Mouse (Mus musculus): ENCODE measurements around the gene Mecom.

GRCm38 (mm10) chr3:30507576-30508295, 40.1 kb downstream of the Mecom start:
- TF ChIP-seq POLR2A (IDR thresholded peaks at IDR 0.05; ENCODE audit: insufficient read length, low read depth) (no peak), USF1 (IDR thresholded peaks at IDR 0.05; ENCODE audit: low read depth) (no peak), SRF (IDR thresholded peaks at IDR 0.05; ENCODE audit: control insufficient read depth, insufficient read length, low read depth) (no peak), POLR2AphosphoS2 (IDR thresholded peaks at IDR 0.05; ENCODE audit: insufficient read length, low read depth) (no peak), E2F4 (IDR thresholded peaks at IDR 0.05; ENCODE audit: insufficient read depth) (no peak), MAX (IDR thresholded peaks at IDR 0.05; ENCODE audit: low read depth) (no peak), TCF12 (IDR thresholded peaks at IDR 0.05; ENCODE audit: insufficient read depth, poor library complexity, severe bottlenecking) (no peak), CEBPB (IDR thresholded peaks at IDR 0.05; ENCODE audit: insufficient read depth, poor library complexity, severe bottlenecking) (peak; percentile 12; the same call in 1 of the 2 replicates)
